Mouse (Mus musculus): ENCODE results near the gene Suclg1.
A peak's percentile ranks its signal among the peaks of the same experiment; 100 is the strongest.

The Suclg1 gene

DNA sequence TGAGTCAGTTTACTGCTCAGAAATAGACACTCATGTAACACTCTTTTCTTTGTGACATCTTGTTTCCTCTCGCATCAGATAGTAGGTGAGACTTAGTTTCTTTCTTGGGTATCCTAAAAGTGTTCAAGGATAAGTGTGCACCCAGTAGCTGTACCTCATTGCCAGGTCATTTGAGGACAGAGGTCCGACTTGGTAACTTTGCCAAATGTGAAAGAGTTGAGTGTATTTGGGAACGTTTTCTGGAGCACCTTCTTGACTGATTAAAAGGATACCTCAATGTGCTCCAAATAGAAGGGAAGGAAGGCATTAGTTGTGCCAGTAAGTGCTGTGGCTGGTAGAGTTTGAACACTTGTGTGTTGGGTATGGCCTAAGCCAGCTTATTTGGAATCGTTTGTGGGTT, 1.7 kb downstream of the Suclg1 start:
- peak; percentile 58 for DNase-seq (ENCODE audit: low spot score)

DNA sequence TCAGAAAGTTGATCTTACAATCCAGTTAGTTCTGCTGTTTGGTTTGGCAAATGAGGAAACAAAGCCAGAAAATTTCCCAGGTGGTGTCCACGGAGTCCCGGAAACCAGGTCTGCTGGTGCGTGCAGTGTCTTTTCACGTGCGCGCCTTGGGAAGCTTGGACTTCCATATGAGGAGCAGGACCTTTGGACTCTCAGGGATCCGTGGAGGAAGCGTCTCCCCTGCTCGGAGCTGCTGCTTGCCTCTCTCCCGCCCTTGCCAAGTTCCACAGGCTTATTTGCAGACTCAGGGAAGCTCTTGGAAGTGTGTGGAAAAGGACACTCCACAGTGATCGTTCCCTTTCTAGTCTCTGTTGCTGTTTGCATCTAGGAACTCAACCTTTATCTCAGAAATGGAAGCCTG, 3.2 kb downstream of the Suclg1 start:
- DNase-seq (ENCODE audit: low spot score), result no peak

GRCm38 (mm10) chr6:73252396-73252795, 4.2 kb downstream of the Suclg1 start:
- no peak for DNase-seq (ENCODE audit: low spot score)

GRCm38 (mm10) chr6:73253006-73253405, 4.8 kb downstream of the Suclg1 start:
- DNase-seq (ENCODE audit: low spot score), result no peak

GRCm38 (mm10) chr6:73253584-73253983, 5.4 kb downstream of the Suclg1 start:
- DNase-seq (ENCODE audit: low spot score), result no peak

GRCm38 (mm10) chr6:73254307-73255228, 6.4 kb downstream of the Suclg1 start:
- no peak for DNase-seq (ENCODE audit: low spot score)

GRCm38 (mm10) chr6:73257068-73257467, 8.9 kb downstream of the Suclg1 start:
- DNase-seq (ENCODE audit: low spot score), result no peak

GRCm38 (mm10) chr6:73260110-73260509, 11.9 kb downstream of the Suclg1 start:
- DNase-seq (ENCODE audit: low spot score), result no peak

- DNase-seq (ENCODE audit: low spot score), result no peak
Measured at GRCm38 (mm10) chr6:73264801-73265200, 16.6 kb downstream of the Suclg1 start.

DNA sequence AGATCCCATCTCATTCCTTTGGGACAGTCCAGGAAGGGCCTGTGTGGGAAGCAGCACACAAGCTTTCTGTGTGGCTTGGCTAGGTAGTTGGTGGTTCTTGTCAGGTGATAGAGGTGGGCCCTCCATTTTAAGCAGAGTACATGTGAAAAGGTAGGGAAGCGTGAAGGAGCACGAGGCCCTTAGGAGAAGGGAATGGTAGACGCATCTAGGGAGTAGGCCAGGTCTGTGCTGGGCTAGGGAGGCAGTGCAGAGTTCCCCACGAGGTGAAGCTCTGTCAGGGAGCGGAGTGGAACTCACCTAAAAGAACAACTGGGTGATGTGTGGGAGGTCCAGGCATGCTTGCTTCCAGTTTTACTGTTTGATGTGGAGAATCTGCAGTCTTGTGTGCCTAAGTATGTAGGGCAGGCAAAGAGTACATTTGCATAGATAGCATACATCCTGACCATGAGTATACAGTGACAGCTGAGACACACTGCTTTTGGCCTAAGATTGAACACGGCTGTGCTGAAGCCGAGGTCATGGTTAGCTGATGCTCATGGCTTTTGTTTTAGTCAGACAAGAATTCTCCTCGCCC, 19.6 kb downstream of the Suclg1 start:
- DNase-seq (ENCODE audit: low spot score), result no peak

DNA sequence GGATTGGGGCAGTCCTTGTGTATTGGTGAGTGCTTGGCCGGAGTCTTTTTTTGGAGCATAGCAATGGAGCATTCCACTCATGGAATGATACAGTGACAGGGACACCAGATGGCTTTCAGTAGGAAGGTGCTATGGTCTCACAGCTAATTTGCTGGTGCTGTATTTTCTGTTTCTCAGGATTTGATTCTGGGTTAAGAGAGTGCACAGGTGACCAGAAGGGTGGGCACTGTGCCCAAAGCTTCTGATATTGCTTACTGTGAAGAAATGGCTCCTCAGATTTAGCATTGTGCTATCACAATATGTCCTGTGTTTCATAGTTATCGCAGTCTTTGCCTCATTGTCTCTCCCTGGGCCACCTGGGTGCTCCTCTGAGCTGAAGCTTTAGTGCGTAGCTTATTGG, 21.2 kb downstream of the Suclg1 start:
- no peak for DNase-seq (ENCODE audit: low spot score)

DNA sequence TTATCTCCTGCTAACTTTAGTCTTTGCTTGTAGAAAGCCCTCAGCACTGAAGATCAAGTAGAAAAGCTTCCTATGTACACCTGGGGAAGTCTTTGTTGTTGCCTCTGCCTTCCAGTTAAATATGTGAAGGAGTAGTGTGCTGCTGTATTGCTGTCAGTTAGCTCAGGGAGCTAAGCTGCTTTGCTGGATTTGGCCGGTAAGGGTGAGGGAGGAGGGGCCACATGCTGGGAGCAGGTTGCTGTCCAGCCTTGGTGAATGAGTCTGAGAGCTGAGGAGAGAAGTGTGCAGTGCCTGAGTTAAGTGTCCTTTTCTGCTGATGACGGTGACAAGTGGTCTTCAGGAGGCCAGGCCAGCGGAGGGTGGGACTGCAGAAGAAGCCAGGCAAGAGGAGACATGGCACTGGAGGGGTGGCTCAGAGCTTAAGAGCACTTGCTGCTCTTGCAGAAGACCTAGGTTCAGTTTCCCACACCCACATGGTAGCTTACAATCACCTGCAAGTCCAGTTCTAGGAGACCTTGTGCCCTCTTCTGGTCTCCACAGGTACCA, 23.4 kb downstream of the Suclg1 start:
- DNase-seq (ENCODE audit: low spot score), result no peak

DNA sequence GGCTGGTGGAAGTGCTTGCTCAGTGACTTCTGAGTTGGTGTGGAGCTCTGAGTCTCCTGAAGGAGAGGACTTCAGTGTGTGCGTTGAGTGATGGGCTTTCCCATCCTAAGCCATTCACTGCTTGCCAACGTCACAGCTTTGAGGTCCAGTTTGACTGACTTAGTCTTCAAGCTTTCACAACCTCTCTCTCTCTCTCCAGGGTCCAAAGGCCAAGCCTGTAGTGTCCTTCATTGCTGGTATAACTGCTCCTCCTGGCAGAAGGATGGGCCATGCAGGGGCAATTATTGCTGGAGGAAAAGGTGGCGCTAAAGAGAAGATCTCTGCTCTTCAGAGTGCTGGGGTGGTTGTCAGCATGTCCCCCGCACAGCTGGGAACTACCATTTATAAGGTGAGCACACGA, 26.8 kb downstream of the Suclg1 start:
- DNase-seq (ENCODE audit: low spot score), result no peak

GRCm38 (mm10) chr6:73279681-73280080, 31.5 kb downstream of the Suclg1 start:
- no peak for DNase-seq (ENCODE audit: low spot score)

- no peak for DNase-seq (ENCODE audit: low spot score)
Measured at GRCm38 (mm10) chr6:73280546-73281115, 32.4 kb downstream of the Suclg1 start.

DNA sequence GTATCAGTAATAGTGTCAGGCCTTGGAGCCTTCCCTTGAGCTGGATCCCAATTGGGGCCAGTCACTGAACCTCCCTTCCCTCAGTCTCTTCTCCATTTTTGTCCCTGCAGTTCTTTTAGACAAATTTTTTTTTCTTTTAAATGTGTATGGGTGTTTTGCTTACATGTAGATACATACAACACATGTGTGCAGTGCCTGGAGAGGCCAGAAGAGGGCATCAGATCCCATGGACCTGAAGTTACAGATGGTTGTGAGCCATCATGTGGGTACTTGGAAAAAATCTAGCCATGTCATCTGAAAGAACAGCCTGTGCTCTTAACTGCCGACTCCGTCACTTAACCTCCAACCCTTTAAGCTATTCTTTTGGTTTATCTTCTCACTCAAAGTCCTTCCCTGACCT, 38.1 kb downstream of the Suclg1 start:
- no peak for DNase-seq (ENCODE audit: low spot score)

GRCm38 (mm10) chr6:73306837-73307236, 58.7 kb downstream of the Suclg1 start:
- DNase-seq (ENCODE audit: low spot score), result no peak

DNA sequence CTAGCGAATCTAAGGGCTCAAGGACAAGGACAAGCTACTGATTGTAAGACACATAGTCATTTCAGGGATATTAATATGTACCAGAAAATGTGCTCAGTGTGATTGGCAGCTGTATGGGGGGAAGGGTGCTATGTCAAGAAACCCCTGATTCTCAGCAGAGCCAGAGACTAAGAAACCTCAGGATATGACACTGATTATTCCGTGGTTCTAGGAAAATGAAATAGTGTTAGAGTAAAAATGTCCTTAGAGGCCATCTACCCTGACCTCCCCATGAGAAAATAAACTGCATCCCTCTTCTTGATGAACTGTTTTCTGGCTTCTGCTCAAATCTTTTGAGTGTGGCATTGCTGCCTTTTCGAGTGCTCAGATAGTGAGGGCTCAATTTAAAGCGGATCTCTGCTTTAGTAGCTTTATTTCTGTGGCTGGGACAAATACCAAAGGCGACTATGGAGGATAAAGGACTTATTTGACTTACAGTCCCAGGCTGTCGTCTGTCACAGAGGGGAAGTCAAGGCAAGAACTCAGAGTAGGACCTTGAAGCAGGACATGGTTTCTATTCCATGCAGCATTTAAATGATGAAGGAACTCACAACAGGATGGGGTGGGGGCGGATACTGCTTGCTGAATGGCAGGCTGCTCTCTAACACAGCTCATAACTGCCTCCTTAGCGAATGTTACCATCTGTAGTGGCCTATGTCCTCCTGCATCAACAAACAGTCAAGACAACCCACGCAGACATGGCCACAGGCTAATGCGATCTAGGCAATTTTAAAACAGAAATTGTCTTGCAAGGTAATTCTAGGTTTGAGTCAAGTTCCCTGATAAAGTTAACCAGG, 60.7 kb downstream of the Suclg1 start:
- DNase-seq (ENCODE audit: low spot score), result no peak

DNA sequence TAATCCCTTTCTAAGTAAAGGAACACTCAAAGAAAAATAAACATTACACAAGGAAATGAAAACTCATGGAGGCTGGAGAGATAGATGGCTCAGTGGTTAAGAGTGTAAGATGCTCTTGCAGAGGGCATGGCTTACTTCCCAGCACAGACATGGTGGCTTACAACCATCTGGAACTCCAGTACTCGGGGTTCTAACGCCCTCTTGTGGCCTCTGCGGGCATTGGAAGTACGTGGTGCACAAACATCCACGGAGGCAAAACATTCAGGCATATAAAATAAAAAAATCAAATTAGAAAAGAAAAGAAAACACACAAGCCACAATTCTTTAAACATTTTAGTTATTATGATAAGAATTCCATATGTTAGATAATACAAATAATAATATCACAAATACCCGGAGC, 63.2 kb downstream of the Suclg1 start:
- no peak for DNase-seq (ENCODE audit: low spot score)

DNA sequence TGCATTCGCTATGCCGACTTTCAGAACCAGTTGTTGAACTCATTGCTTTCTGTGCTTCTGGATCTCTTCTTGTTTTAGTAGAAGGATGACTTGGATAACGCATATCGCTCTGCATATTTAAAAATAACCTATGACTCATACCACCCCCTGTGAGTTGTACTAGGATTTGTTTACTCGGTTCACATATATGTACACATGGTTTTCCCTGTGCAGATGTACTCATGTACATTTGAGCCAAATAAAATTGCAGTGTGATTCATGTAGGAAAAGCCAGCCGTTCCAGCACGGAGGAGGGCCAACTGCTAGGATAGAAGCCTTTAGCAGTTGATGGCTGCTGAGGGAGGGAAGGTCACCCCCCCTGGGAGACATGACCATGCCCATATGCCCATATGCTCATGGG, 63.6 kb downstream of the Suclg1 start:
- DNase-seq (ENCODE audit: low spot score), result no peak

- DNase-seq (ENCODE audit: low spot score), result peak; percentile 80
Measured at GRCm38 (mm10) chr6:73314923-73315603, 66.9 kb downstream of the Suclg1 start.

Measured in testis, postnatal 14 days (tissue).